Mouse (Mus musculus): ENCODE data around the gene Rab5if.

GRCm38 (mm10) chr2:156896384-156896914 is 33.5 kb downstream of the Rab5if start:
- TF ChIP-seq POLR2A (IDR thresholded peaks at IDR 0.05; ENCODE audit: borderline replicate concordance, low read depth, low read length) (no peak), CTCF (IDR thresholded peaks at IDR 0.05; ENCODE audit: low read depth, low read length) (no peak)
